Comparison of ENCODE assay signal across 13 mouse cellular contexts in the genomic region with DNA sequence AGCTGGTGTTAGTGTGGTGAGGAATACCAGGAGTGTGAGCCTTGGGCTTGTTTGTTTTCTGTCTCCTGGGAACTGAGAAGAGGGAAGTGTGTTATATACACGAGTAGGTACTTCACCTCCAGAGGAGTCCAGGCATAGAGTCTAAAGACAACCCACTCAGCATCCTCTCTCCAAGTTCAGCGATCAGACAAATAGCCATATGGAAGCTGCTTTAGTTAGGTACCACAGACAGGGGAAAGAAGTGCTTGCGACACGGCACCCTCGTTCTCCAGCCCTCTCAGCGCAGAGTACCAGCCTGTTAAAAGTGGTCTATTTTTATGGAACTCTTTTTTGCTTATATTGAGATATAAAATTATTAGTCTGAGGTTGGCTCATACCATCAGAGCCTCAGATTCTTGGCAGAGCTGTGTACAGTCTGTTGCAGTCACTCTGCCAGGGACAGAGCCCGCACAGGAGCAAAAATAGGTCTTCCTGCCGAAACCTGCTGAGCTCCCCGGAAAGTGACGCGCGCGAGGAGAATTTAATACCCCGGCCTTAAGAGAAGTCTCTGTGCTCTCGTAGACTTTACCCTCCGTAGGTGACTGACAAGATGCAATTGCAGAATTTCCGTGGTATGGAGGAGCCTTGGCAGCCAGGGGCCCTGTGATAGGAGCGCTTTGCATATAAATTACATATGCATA.
DNase-seq lines count a peak whose midpoint lies in the region; ATAC-seq and TF ChIP-seq lines count a peak whose summit lies in the region.
"Had no signal": no experiment of that assay in that cellular context is flagged by ENCODE, and none has a peak within 500 bp of the region (broad histone marks: within the 10 kb centered on the region; RNA-seq: fewer than 3 reads in every experiment).

No protein-coding gene starts in this region.

- WGBS in hindbrain, embryonic 12.5 days, result 68% methylated on average over 18 of the region's 18 CpGs
- WGBS in hindbrain, embryonic 16.5 days, result 68% methylated on average over 18 of the region's 18 CpGs

- no peaks in the 10 kb centered on the region for H3K4me1 ChIP-seq in hindbrain, embryonic 12.5 days
- no peaks in the 10 kb centered on the region for H3K4me1 ChIP-seq in hindbrain, embryonic 16.5 days (ENCODE audit: control insufficient read depth, insufficient read depth, low read depth, low read length)
- H3K4me1 ChIP-seq: intestine, embryonic 15.5 days had no signal

- H3K9me3 ChIP-seq in hindbrain, embryonic 12.5 days (replicated peaks), result no peaks in the 10 kb centered on the region
- H3K9me3 ChIP-seq in hindbrain, embryonic 16.5 days (ENCODE audit: control insufficient read depth, low read length), result no peaks in the 10 kb centered on the region
- H3K9me3 ChIP-seq: intestine, embryonic 15.5 days; limb, embryonic 12.5 days had no signal

- no peak overlapping the region for H3K4me2 ChIP-seq in hindbrain, embryonic 12.5 days (replicated peaks)
- no peak overlapping the region for H3K4me2 ChIP-seq in hindbrain, embryonic 16.5 days (ENCODE audit: low read length)
- H3K4me2 ChIP-seq: intestine, embryonic 15.5 days; limb, embryonic 12.5 days had no signal

- H3K4me3 ChIP-seq in hindbrain, embryonic 12.5 days, result no peak overlapping the region
- H3K4me3 ChIP-seq in hindbrain, embryonic 16.5 days (ENCODE audit: low read length), result no peak overlapping the region
- H3K4me3 ChIP-seq: intestine, embryonic 15.5 days; limb, embryonic 12.5 days; myocyte had no signal

- TF ChIP-seq POLR2A in brain, embryonic 14.5 days (IDR thresholded peaks at IDR 0.05; ENCODE audit: borderline replicate concordance, extremely low read depth, insufficient read depth, insufficient read length, poor library complexity, severe bottlenecking), result no peak

- no peak for TF ChIP-seq CTCF in brain, embryonic 14.5 days (IDR thresholded peaks at IDR 0.05; ENCODE audit: borderline replicate concordance, extremely low read depth, insufficient read depth, insufficient read length)

- no peaks in the 10 kb centered on the region for H3K36me3 ChIP-seq in hindbrain, embryonic 12.5 days
- no peaks in the 10 kb centered on the region for H3K36me3 ChIP-seq in hindbrain, embryonic 16.5 days (ENCODE audit: control insufficient read depth, insufficient read depth, low read length)
- H3K36me3 ChIP-seq: intestine, embryonic 15.5 days; limb, embryonic 12.5 days had no signal

- no peak overlapping the region for H3K9ac ChIP-seq in hindbrain, embryonic 12.5 days
- H3K9ac ChIP-seq in hindbrain, embryonic 16.5 days (ENCODE audit: low read depth, low read length), result no peak overlapping the region
- H3K9ac ChIP-seq: intestine, embryonic 15.5 days; limb, embryonic 12.5 days had no signal

- H3K27me3 ChIP-seq in hindbrain, embryonic 12.5 days, result no peaks in the 10 kb centered on the region
- H3K27me3 ChIP-seq in hindbrain, embryonic 16.5 days (replicated peaks; ENCODE audit: control insufficient read depth, insufficient read depth, low read length), result no peaks in the 10 kb centered on the region
- H3K27me3 ChIP-seq: intestine, embryonic 15.5 days had no signal

- ATAC-seq in hindbrain, embryonic 12.5 days (ENCODE audit: low FRiP score), result no peak
- no peak for ATAC-seq in hindbrain, embryonic 16.5 days
- ATAC-seq: intestine, embryonic 15.5 days had no signal

- H3K27ac ChIP-seq in hindbrain, embryonic 12.5 days, result 0 out of 2 replicates have a peak overlapping the region, but pooled peaks have one; percentile 12
- no peak overlapping the region for H3K27ac ChIP-seq in hindbrain, embryonic 16.5 days (ENCODE audit: low read depth, low read length)
- H3K27ac ChIP-seq: intestine, embryonic 15.5 days; limb, embryonic 12.5 days had no signal

- DNase-seq in brain, embryonic 14.5 days (ENCODE audit: low read depth), result peak; percentile 69
- DNase-seq in cerebellum, postnatal 36 days, result peak; percentile 81 to 86
- DNase-seq in layer of hippocampus, postnatal 25 days (ENCODE audit: extremely low spot score in 1 of 2, low spot score in 1 of 2), result peak; percentile 40 to 49
- DNase-seq in heart, adult 11 months, result no peak
- no peak for DNase-seq in kidney, postnatal 10 days
- no peak for DNase-seq in adrenal gland, adult 8-10 months
- DNase-seq: lung, postnatal 4 days; thymus, postnatal 14 days had no signal

Comparison
In these comparisons a context has a peak if more than half of its experiments do, and no peak if none do; other contexts are left out.
1. DNase-seq: peak in brain, embryonic 14.5 days (single experiment), cerebellum, postnatal 36 days (2 of 2) and layer of hippocampus, postnatal 25 days (2 of 2); none in heart, adult 11 months (single experiment), kidney, postnatal 10 days (single experiment) and adrenal gland, adult 8-10 months (single experiment).